Mouse (Mus musculus) heart, embryonic 11.5 days (tissue): Measurements from ENCODE around the gene Lonp2. TPM values are rescaled to one million over a fixed set of nuclear protein-coding genes. Genes with fewer than 3 reads are reported as not detected.

Source experiments
- ATAC-seq: fragments of 200-750 bp; cut with Nextera tagmentation; replicated peaks from 2 replicates; pipeline ENCODE4 v1.8.0; 2017; ENCODE audit warnings: moderate library complexity; ENCODE audit not compliant: insufficient number of reproducible peaks, low FRiP score, low TSS enrichment
- H3K27ac ChIP-seq: fragments of 300-500 bp; sonication (generic); 2 replicates; pipeline ENCODE4 v1.5.1; 2014; ENCODE audit warnings: mild to moderate bottlenecking, low read depth, low read length
- H3K27me3 ChIP-seq: fragments of 300-500 bp; sonication (generic); 2 replicates; pipeline ENCODE4 v1.6.1; 2014; ENCODE audit warnings: mild to moderate bottlenecking, low read length, mixed read lengths; ENCODE audit not compliant: control insufficient read depth, insufficient read depth
- H3K36me3 ChIP-seq: fragments of 300-500 bp; sonication (generic); 2 replicates; pipeline ENCODE4 v1.6.1; 2014; ENCODE audit warnings: mild to moderate bottlenecking, low read length, moderate library complexity, mixed read lengths; ENCODE audit not compliant: control insufficient read depth, insufficient read depth
- H3K4me1 ChIP-seq: fragments of 300-500 bp; sonication (generic); 2 replicates; pipeline ENCODE4 v1.6.1; 2014; ENCODE audit warnings: low read length; ENCODE audit not compliant: control insufficient read depth, insufficient read depth
- H3K4me2 ChIP-seq: fragments of 300-500 bp; sonication (generic); 2 replicates; pipeline ENCODE4 v1.6.1; 2014; ENCODE audit warnings: mild to moderate bottlenecking, moderate library complexity
- H3K4me3 ChIP-seq: fragments of 300-500 bp; sonication (generic); 2 replicates; pipeline ENCODE4 v1.5.1; 2014; ENCODE audit warnings: low read depth, low read length
- H3K9ac ChIP-seq: fragments of 300-500 bp; sonication (generic); 2 replicates; pipeline ENCODE4 v1.6.1; 2014; ENCODE audit warnings: mild to moderate bottlenecking, low read depth, low read length, moderate library complexity
- H3K9me3 ChIP-seq: fragments of 300-500 bp; sonication (generic); replicated peaks from 2 replicates; pipeline ENCODE4 v1.6.1; 2016; ENCODE audit warnings: low read length; ENCODE audit not compliant: control insufficient read depth
- WGBS: fragments of 180-500 bp; shearing (Covaris S2); extraction: QIAGEN DNeasy Blood & Tissue Kit; methylation state at CpG from one replicate; pipeline ENCODE4 v1.1.7; 2014; ENCODE audit not compliant: insufficient replicate concordance; 5-methylcytosine and 5-hydroxymethylcytosine counted together
- polyA plus RNA-seq: library from polyadenylated mRNA; unstranded; fragments of >200 nt; fragmentation: Nextera tagmentation; extraction: Ambion mirVana; gene quantifications from 2 replicates; pipeline ENCODE4 v1.2.1, GENCODE M21; 2014

Lonp2 gene
- polyA plus RNA-seq, 1 experiment from 2014 or later = 53.2 TPM

DNA sequence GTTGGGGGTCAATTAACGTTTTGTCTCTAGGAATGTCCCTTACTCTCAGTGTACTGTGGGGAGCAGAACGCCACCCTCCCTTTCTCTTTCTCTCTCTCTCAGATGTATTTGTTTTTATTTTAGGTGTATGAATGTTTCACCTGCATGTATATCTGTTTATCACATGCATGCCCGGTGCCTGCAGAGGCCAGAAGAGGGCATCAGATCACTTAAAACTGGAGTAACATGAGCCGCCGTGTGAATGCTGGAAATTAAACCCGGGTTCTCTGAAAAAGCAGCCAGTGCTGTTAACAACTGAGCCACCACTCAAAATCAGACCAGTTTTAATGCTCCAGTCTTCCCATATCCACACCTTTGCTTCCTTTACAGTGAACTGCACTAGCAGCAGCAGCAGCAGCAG lies 37.2 kb upstream of the Lonp2 start:
- Histone ChIP-seq H3K27me3 (no peaks in the 10 kb centered on the region), H3K4me2 (no peak overlapping the region), H3K9me3 (no peaks in the 10 kb centered on the region), H3K9ac (no peak overlapping the region), H3K4me3 (no peak overlapping the region), H3K27ac (no peak overlapping the region), H3K36me3 (no peaks in the 10 kb centered on the region), H3K4me1 (no peaks in the 10 kb centered on the region)
- no peak for ATAC-seq
- 54% methylated on average over 6 of the region's 6 CpGs for WGBS

DNA sequence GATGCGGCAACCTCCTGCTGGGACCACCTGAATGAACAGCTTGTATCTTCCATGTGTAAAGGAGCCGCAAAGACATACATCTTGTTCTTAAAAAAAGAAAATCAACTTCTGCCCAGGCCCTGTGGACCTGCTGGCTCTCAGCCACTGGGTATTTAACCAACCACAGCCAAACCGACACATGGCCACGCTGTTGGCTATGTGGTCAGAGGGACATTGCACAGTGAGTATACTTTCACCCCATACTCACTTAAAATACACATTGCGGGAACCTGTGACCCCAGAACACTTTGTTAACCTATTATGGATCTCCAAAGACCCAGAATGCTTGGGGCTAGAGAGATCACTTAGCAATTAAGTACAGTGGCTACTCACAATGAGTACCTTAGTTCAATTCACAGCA lies 35.5 kb upstream of the Lonp2 start:
- Histone ChIP-seq H3K36me3 (no peaks in the 10 kb centered on the region), H3K27me3 (no peaks in the 10 kb centered on the region), H3K9me3 (no peaks in the 10 kb centered on the region), H3K27ac (no peak overlapping the region), H3K9ac (no peak overlapping the region), H3K4me1 (no peaks in the 10 kb centered on the region), H3K4me2 (no peak overlapping the region), H3K4me3 (no peak overlapping the region)
- ATAC-seq = no peak
- WGBS = 86% methylated on average over 5 of the region's 5 CpGs

DNA sequence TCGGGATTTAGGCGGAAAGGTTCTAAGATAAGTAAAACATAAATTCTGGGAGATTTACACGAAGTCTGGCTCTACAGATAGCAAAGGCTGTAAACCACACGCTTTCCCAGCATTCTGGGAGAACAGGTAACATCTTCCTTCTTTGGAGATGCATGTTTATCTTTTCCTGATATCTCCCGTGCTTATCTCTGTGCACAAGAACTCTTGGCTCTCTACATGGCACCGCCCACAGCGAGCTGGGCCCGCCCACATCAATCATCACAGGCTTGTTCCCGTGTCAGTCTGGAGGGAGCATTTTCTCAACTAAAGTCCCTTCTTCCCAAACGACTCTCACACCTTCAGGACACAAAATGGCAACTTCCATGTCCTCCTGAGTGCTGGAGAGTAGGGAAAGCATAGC lies 30.7 kb upstream of the Lonp2 start:
- Histone ChIP-seq H3K9ac (no peak overlapping the region), H3K4me1 (no peaks in the 10 kb centered on the region), H3K36me3 (no peaks in the 10 kb centered on the region), H3K27me3 (no peaks in the 10 kb centered on the region), H3K4me3 (no peak overlapping the region), H3K27ac (no peak overlapping the region), H3K9me3 (no peaks in the 10 kb centered on the region), H3K4me2 (no peak overlapping the region)
- WGBS = 52% methylated on average over 10 of the region's 10 CpGs
- ATAC-seq = no peak

DNA sequence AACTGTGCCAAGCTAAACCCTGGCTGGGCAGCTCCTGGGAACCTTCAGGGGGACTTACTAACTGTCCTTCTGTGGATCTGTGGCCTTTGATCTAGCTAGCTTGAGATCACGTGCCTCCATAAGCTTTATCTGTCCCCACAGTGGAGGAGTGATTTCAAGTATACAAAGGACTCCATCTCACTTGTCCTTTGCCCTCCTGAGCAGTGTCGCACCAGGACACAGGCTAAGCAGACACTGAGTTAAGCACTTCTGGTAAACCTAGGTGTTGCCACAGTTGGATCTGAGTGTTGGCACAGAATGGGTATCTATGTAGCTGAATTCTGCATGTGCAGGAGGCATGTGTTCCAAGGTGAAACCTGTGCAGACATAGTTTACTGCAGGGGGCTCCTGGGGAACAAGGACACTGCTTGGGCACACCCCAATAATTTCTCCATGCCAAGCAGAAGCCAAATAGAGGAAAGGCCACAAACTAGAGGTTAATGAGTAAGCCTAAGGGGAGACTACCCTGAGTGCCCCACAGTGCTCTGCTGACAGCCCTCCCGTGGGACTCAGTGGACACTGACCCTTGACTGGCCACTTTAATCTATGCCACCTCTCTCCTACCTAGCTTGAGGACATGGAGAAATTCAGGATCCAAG lies 29.6 kb upstream of the Lonp2 start:
- 61% methylated on average over 3 of the region's 3 CpGs for WGBS
- H3K27ac ChIP-seq = no peak overlapping the region
- no peaks in the 10 kb centered on the region for H3K27me3 ChIP-seq
- no peaks in the 10 kb centered on the region for H3K4me1 ChIP-seq
- H3K9ac ChIP-seq = no peak overlapping the region
- H3K9me3 ChIP-seq = no peaks in the 10 kb centered on the region
- no peak overlapping the region for H3K4me2 ChIP-seq
- H3K36me3 ChIP-seq = no peaks in the 10 kb centered on the region
- no peak for ATAC-seq
- H3K4me3 ChIP-seq = no peak overlapping the region

DNA sequence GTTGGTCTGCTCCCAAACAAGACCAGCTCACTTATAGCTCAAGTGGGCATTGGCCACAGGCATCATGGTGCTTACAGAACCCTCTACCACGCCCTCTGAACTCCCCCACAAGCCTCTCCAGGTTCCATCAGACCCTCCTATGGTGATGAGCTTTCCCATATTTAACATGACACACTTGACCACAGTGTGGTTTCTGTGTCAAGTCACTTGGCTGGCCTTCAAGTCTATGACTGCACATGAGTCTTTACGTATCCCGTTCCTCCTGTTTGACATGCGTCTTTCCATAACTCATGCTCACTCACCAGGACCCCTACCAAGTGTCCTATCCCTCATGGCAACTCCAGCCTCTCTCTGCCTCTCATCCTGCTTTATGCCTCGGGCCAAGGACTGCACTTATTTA lies 28.2 kb upstream of the Lonp2 start:
- Histone ChIP-seq H3K4me2 (no peak overlapping the region), H3K4me1 (no peaks in the 10 kb centered on the region), H3K27ac (no peak overlapping the region), H3K36me3 (no peaks in the 10 kb centered on the region), H3K4me3 (no peak overlapping the region), H3K9ac (no peak overlapping the region), H3K27me3 (no peaks in the 10 kb centered on the region), H3K9me3 (no peaks in the 10 kb centered on the region)
- no peak for ATAC-seq
- WGBS = 79% methylated on average over 5 of the region's 5 CpGs

DNA sequence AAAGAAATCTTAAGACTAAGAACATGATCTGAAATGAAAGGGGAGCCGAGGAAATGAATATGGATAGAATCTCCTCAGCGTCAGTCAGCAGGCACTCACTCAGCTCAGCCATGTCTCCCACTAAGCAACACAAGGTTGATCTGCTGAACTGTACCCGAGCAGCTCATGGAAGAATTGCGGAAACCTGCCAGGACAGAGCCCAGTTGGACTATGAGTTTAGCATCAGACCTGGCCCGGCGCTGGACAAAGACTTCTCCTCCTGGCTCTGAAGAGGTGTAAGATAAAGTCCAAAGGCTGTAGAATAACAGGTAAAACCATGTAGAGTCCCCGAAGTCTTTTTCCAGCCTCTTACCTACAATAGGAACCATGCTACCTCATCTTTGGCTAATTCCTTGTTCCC lies 26.2 kb upstream of the Lonp2 start:
- Histone ChIP-seq H3K4me1 (no peaks in the 10 kb centered on the region), H3K36me3 (no peaks in the 10 kb centered on the region), H3K9ac (no peak overlapping the region), H3K4me2 (no peak overlapping the region), H3K27me3 (no peaks in the 10 kb centered on the region), H3K4me3 (no peak overlapping the region), H3K9me3 (no peaks in the 10 kb centered on the region), H3K27ac (no peak overlapping the region)
- 81% methylated on average over 7 of the region's 7 CpGs for WGBS
- no peak for ATAC-seq

DNA sequence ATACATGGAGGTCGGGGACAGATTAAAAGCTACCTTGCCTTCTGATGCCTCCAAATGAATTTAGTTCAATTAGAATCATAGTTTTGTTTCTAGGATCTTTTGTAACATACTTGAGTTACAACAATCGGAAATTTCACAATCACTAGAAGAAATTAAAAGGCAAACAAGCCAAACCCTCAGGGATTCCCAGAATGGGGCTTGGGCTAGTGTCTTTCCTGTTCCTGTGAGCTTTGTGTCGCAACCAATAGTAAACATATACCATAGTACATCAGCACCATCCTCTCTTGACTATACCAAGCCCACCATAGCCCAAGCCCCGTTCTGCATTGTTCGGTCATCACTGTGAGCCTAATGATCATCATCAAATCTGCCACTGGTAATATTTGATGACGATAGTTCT lies 24.5 kb upstream of the Lonp2 start:
- Histone ChIP-seq H3K27me3 (no peaks in the 10 kb centered on the region), H3K9me3 (no peaks in the 10 kb centered on the region), H3K4me2 (no peak overlapping the region), H3K4me1 (no peaks in the 10 kb centered on the region), H3K27ac (no peak overlapping the region), H3K4me3 (no peak overlapping the region), H3K36me3 (no peaks in the 10 kb centered on the region), H3K9ac (no peak overlapping the region)
- no peak for ATAC-seq
- WGBS = 78% methylated on average over 6 of the region's 6 CpGs

DNA sequence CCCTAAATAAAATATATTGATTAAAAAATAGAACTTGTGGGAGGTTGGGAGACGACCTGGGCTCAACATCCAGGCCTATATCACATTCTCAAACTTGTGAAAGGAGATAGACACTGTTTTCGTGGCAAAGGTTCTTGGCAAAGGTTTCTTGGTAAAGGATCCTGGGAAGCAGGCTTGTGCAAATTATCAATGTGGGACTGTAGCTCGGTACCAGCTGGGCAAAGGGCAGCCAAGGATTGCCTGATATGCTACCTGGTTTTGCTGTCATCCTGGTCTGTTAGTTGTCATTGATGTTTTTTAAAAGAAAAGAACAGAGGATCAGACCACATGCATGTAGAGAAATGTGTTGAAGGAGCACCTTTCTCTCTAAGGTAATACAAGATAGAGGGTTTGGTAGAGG lies 23.5 kb upstream of the Lonp2 start:
- no peak overlapping the region for H3K27ac ChIP-seq
- ATAC-seq = no peak

DNA sequence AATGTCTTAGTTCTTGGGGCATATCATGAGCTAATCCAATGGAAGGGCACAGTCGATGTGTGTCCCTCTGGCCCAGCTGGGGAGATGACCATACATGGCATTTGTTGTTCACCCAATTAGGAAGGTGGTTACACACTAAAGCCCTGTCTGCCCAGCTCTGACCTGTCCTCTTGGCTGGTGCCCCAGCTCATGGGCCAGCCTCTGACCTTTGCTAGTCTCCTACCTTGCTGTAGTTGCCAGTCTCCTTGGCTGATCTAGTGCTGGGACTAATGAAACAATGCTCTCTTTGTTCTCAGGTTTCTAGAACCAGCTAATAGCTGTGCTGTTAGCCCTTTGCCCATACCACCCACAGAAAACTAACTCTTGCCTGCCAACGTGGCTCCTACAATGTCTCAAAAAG lies 20.7 kb upstream of the Lonp2 start:
- no peaks in the 10 kb centered on the region for H3K9me3 ChIP-seq
- no peaks in the 10 kb centered on the region for H3K27me3 ChIP-seq
- WGBS = 59% methylated on average over 2 of the region's 2 CpGs
- no peak overlapping the region for H3K4me3 ChIP-seq
- H3K27ac ChIP-seq = no peak overlapping the region
- no peaks in the 10 kb centered on the region for H3K36me3 ChIP-seq
- H3K4me1 ChIP-seq = no peaks in the 10 kb centered on the region
- H3K9ac ChIP-seq = no peak overlapping the region
- no peak for ATAC-seq
- no peak overlapping the region for H3K4me2 ChIP-seq

More for the DNA sequence above, 23.5 kb upstream of the Lonp2 start:
- Histone ChIP-seq H3K36me3 (no peaks in the 10 kb centered on the region), H3K4me3 (no peak overlapping the region), H3K4me1 (no peaks in the 10 kb centered on the region), H3K27me3 (no peaks in the 10 kb centered on the region), H3K9ac (no peak overlapping the region), H3K9me3 (no peaks in the 10 kb centered on the region), H3K4me2 (no peak overlapping the region)
- WGBS = 66% methylated on average over 3 of the region's 3 CpGs
